Mouse (Mus musculus): ENCODE measurements around the gene Magi1.

- TF ChIP-seq CTCF (IDR thresholded peaks at IDR 0.05; ENCODE audit: control insufficient read depth, insufficient read depth, low read length): no peak
- TF ChIP-seq POLR2A (IDR thresholded peaks at IDR 0.05; ENCODE audit: borderline replicate concordance, control insufficient read depth, low read depth, low read length): no peak
Measured at GRCm38 (mm10) chr6:94060621-94061213, 223.0 kb downstream of the Magi1 start.

Measured in bone marrow, adult 2 months (tissue).